Mouse (Mus musculus) liver, embryonic 12.5 days (tissue): Measurements from ENCODE around the gene Zdhhc14. TPM values are rescaled to one million over a fixed set of nuclear protein-coding genes. Genes with fewer than 3 reads are reported as not detected.
"Not testable (repeated sequence)": the region's sequence is repeated elsewhere in the genome, so short reads cannot be mapped to it uniquely, and the experiment has no call there.

Experiments used
- ATAC-seq: fragments of 200-750 bp; cut with Nextera tagmentation; 2 replicates; pipeline ENCODE4 v1.8.0; 2017; ENCODE audit warnings: moderate number of reproducible peaks, mild to moderate bottlenecking, moderate library complexity
- H3K27ac ChIP-seq: fragments of 300-500 bp; sonication (generic); 2 replicates; pipeline ENCODE4 v1.5.1; 2016; ENCODE audit warnings: mild to moderate bottlenecking
- H3K27me3 ChIP-seq: fragments of 300-500 bp; sonication (generic); replicated peaks from 2 replicates; pipeline ENCODE4 v1.6.1; 2016; ENCODE audit warnings: mild to moderate bottlenecking, moderate library complexity
- H3K36me3 ChIP-seq: fragments of 300-500 bp; sonication (generic); 2 replicates; pipeline ENCODE4 v1.6.1; 2016; ENCODE audit warnings: mild to moderate bottlenecking, moderate library complexity
- H3K4me1 ChIP-seq: fragments of 300-500 bp; sonication (generic); 2 replicates; pipeline ENCODE4 v1.6.1; 2016
- H3K4me2 ChIP-seq: fragments of 300-500 bp; sonication (generic); 2 replicates; pipeline ENCODE4 v1.6.1; 2016; ENCODE audit warnings: mild to moderate bottlenecking, moderate library complexity
- H3K4me3 ChIP-seq: fragments of 300-500 bp; sonication (generic); 2 replicates; pipeline ENCODE4 v1.5.1; 2016; ENCODE audit warnings: mild to moderate bottlenecking, moderate library complexity
- H3K9ac ChIP-seq: fragments of 300-500 bp; sonication (generic); 2 replicates; pipeline ENCODE4 v1.6.1; 2016; ENCODE audit warnings: mild to moderate bottlenecking, moderate library complexity
- H3K9me3 ChIP-seq: fragments of 300-500 bp; sonication (generic); replicated peaks from 2 replicates; pipeline ENCODE4 v1.6.1; 2016; ENCODE audit warnings: mild to moderate bottlenecking, moderate library complexity
- WGBS: fragments of 180-500 bp; shearing (Covaris S2); methylation state at CpG from one replicate; pipeline ENCODE4 v1.1.7; 2016; ENCODE audit not compliant: insufficient replicate concordance; 5-methylcytosine and 5-hydroxymethylcytosine counted together
- polyA plus RNA-seq: library from polyadenylated mRNA; unstranded; fragments of >200 nt; fragmentation: Nextera tagmentation; extraction: Ambion mirVana; gene quantifications from 2 replicates; pipeline ENCODE4 v1.2.1, GENCODE M21; 2016

Gene Zdhhc14
- polyA plus RNA-seq, 1 experiment from 2014 or later, result 10.6 TPM

DNA sequence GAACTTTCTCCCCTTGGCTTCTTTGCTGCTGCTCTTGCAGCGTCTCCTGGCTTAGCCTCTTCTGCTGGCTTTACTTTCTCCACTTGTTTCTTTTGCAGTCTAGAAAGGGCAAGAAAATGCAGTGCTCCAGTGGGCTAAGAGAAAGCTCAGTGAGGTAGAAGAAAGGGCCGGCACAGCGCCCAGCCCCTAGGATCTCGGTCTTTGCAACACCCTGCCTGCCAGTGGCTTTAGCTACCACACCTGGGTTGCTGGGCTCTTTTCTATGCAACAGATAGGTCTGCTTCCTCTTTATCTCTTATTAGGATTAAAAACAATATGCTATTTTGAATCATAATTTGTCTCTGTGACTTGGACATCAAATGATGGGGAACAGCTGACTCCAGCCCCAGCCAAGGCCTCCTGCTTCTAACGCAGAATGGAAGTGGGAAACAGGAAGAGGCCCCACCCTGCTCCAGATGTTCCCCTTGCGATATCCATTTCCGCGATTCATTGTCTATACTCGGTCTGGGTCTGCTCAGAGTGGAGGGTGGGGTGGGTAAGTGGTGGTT is 122.5 kb downstream of the Zdhhc14 start:
- H3K27me3 ChIP-seq, result no peaks in the 10 kb centered on the region
- H3K4me2 ChIP-seq, result peak overlapping the region; percentile 15; the same call in 1 of the 2 replicates
- no peak overlapping the region for H3K27ac ChIP-seq
- peak; percentile 75 for ATAC-seq
- no peak overlapping the region for H3K4me3 ChIP-seq
- 35% methylated on average over 9 of the region's 9 CpGs for WGBS
- peaks cover 22% of the 10 kb centered on the region for H3K4me1 ChIP-seq
- 0 out of 2 replicates have a peak overlapping the region, but pooled peaks have one; percentile 22 for H3K9ac ChIP-seq
- H3K36me3 ChIP-seq, result no peaks in the 10 kb centered on the region
- H3K9me3 ChIP-seq, result no peaks in the 10 kb centered on the region

DNA sequence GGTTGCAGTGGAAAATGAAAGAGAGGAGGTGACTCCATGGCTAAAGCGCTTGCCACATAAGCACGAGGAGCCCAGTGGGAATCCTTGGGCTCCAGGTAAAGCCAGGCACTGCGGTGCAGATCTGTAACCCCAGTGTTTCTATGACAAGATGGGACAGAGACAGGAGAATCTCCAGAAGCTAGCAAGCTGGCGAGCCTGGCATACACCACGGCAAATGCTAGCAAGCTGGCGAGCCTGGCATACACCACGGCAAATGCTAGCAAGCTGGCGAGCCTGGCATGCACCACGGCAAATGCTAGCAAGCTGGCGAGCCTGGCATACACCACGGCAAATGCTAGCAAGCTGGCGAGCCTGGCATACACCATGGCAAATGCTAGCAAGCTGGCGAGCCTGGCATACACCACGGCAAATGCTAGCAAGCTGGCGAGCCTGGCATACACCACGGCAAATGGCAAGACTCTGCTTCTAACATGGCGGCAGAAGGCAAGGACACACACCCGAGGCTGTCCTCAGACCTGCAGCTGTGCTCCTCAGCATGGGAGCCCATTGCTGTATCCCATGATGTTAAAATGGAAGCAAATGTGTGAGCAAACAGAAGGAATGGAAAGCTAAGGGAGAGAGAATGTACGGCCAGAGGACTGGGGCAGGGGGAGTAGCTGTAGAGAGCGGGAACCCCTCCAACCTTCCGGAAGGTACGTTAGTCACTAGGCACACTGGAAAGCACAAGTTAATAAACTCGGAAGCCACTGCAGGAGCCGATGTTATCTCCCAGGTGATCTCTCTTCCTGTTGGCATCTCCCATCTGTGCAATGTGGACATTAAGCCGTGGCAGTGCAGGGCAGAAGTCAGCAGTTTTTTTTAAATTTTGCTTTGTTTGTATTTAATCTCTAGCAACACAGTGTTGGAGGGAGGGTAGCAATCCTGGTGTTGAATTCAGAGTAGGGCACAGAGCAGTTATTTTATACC is 129.6 kb downstream of the Zdhhc14 start:
- H3K9ac ChIP-seq, result no peak overlapping the region
- H3K4me3 ChIP-seq, result no peak overlapping the region
- H3K4me1 ChIP-seq, result peaks cover 44% of the 10 kb centered on the region
- no peaks in the 10 kb centered on the region for H3K36me3 ChIP-seq
- no peaks in the 10 kb centered on the region for H3K9me3 ChIP-seq
- H3K27me3 ChIP-seq, result no peaks in the 10 kb centered on the region
- no peak overlapping the region for H3K27ac ChIP-seq
- 78% methylated on average over 25 of the region's 25 CpGs for WGBS
- no peak overlapping the region for H3K4me2 ChIP-seq
- no peak for ATAC-seq

DNA sequence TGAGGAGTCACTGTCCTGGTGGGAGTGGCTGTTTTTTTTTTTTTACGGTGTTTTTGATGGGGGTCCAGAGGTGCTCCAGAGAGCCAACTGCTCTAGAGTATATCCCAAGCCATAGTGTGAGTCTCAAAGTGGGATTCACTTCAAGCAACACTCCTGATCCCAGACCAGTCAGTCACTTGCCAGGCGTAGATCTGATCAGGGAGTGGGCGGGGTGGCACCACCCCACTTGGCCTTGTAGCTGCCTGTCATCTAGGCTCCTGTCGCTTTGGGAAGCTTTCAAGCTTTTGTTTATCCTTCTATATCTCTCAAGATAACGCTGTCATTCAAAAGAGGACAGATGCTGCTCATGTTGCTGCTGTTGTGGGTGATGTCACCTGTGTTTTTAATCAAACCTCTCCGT is 130.4 kb downstream of the Zdhhc14 start:
- Histone ChIP-seq H3K27me3 (no peaks in the 10 kb centered on the region), H3K4me1 (peaks cover 44% of the 10 kb centered on the region), H3K27ac (no peak overlapping the region), H3K4me2 (no peak overlapping the region), H3K9me3 (no peaks in the 10 kb centered on the region), H3K9ac (no peak overlapping the region), H3K36me3 (no peaks in the 10 kb centered on the region), H3K4me3 (no peak overlapping the region)
- 56% methylated on average over 6 of the region's 6 CpGs for WGBS
- no peak; the same call in 1 of the 2 replicates for ATAC-seq

DNA sequence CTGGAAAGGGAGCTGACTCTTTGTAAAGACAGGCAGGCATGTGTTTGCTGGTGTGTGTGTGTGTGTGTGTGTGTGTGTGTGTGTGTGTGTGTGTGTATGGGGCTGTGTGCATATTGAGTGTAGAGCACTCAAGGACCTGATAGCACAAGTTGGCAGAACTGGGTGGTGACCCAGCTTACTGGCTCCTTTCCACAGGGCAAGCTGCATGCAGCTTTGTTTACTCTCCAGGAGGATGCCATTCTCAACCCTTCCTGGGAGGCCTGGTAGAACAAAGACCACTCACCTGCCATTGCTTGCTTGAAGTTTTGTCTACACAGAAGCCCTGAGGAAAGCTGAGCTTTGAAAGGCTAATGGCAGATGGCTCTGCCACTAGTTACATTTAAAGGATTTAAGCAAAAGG is 130.8 kb downstream of the Zdhhc14 start:
- Histone ChIP-seq H3K27me3 (no peaks in the 10 kb centered on the region), H3K27ac (no peak overlapping the region), H3K4me2 (no peak overlapping the region), H3K36me3 (no peaks in the 10 kb centered on the region), H3K9me3 (no peaks in the 10 kb centered on the region), H3K4me1 (peaks cover 44% of the 10 kb centered on the region), H3K4me3 (no peak overlapping the region), H3K9ac (no peak overlapping the region)
- ATAC-seq, result no peak

DNA sequence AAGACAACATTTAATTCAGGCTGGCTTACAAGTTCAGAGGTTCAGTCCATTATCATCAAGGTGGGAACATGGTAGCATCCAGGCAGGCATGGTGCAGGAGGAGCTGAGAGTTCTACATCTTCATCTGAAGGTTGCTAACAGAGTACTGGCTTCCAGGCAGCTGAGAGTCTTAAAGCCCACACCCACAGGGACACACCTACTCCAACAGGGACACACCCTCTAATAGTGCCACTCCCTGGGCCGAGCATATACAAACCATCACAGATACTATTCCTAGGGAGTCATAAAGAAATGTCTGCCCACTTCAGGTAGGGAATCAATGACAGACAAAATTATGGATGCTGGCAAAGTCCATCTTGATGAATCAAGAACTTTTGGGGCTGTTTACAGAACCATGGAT is 132.5 kb downstream of the Zdhhc14 start:
- H3K27ac ChIP-seq, H3K27me3 ChIP-seq, H3K4me3 ChIP-seq, H3K36me3 ChIP-seq, H3K9ac ChIP-seq, H3K9me3 ChIP-seq: not testable (repeated sequence)
- Histone ChIP-seq H3K4me2 (peak overlapping the region; percentile 28), H3K4me1 (peaks cover 44% of the 10 kb centered on the region)
- 31% methylated on average over 1 of the region's 1 CpGs for WGBS
- ATAC-seq, result peak; percentile 81

DNA sequence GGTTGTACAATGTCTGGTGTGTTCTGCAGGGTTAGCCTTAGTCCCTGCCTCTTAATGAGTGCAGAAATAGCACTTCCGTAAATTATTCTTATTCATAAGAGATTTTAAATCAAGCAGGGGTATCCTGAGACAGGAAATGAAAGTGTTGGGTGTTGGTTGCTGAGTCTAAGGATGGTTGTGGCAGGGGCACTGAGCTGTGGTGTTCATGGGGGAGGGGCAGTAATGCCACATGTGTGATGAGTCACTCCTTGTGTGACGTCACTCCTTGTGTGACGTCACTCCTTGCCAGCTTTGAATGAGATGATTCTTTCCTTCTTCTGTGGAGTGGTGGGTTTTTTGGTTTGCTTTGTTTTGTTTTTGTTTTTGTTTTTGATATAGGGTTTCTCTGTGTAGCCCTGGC is 134.0 kb downstream of the Zdhhc14 start:
- ATAC-seq, result no peak
- Histone ChIP-seq H3K9me3 (no peaks in the 10 kb centered on the region), H3K9ac (no peak overlapping the region), H3K4me2 (no peak overlapping the region), H3K36me3 (no peaks in the 10 kb centered on the region), H3K4me1 (peaks cover 44% of the 10 kb centered on the region), H3K27ac (no peak overlapping the region), H3K27me3 (no peaks in the 10 kb centered on the region), H3K4me3 (no peak overlapping the region)
- WGBS, result 44% methylated on average over 3 of the region's 3 CpGs

DNA sequence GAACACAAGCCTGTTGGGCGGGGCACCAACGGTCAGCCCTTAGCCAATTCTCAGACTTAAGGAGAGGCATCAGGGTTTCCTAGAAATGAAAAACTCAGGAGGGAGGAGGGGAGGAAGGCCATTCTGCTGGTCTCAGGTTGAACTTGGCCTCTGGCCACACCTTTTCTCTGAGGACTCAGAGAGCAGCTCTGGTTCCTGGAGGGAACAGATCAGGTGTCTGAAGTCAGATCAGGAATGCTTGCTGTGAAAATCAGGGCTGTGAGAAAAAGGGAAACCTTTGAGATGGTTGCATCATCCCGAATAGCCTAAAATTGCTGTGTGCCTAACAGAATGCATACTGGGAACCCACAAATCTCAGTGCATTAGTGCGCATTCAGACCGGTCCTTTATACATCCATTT is 135.3 kb downstream of the Zdhhc14 start:
- Histone ChIP-seq H3K4me2 (no peak overlapping the region), H3K36me3 (no peaks in the 10 kb centered on the region), H3K4me1 (peaks cover 37% of the 10 kb centered on the region), H3K9ac (no peak overlapping the region), H3K4me3 (no peak overlapping the region), H3K27me3 (no peaks in the 10 kb centered on the region), H3K27ac (no peak overlapping the region), H3K9me3 (no peaks in the 10 kb centered on the region)
- 81% methylated on average over 5 of the region's 5 CpGs for WGBS
- no peak for ATAC-seq

DNA sequence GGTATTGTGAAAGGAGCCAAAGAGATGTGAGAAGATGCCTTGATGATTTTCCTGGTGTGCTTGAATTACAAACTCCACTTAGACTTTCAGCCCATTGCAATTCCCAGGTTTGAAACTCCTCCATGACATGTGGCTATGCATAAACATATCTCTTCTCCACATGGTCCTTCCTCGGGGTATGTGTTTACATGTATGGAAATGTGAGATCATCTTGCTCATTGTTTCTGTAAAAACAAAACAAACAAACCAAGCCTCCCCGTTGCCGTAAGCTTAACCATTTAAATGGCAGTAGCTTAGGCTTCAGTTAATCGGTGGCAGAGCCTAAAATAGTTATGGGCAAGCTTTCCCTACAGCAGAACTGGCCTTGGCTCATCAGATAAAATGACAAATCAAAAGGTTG is 137.3 kb downstream of the Zdhhc14 start:
- no peak overlapping the region for H3K4me3 ChIP-seq
- H3K36me3 ChIP-seq, result no peaks in the 10 kb centered on the region
- peaks cover 18% of the 10 kb centered on the region for H3K4me1 ChIP-seq
- no peaks in the 10 kb centered on the region for H3K9me3 ChIP-seq
- no peak overlapping the region for H3K27ac ChIP-seq
- no peak overlapping the region for H3K4me2 ChIP-seq
- no peak overlapping the region for H3K9ac ChIP-seq
- 74% methylated on average over 4 of the region's 4 CpGs for WGBS
- no peaks in the 10 kb centered on the region for H3K27me3 ChIP-seq
- ATAC-seq, result no peak

DNA sequence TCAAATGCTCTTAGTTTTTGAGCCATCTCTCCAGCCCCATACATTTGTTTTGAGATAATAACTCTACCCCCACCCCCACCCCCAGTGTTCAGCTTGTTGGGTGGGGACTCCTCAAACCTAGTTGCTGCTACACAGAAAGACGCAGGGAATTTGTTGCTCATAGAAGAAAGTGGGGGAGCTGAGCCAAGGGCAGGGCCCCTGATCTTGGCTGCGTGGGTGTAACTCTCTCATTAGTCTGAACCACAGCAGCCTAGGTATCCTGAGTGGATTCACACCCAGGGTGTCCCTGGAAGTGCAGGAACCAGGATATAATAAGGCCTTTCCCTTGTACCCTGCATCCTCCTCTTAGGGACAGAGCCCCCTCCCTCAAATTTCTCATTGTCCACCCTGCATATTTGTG is 142.9 kb downstream of the Zdhhc14 start:
- Histone ChIP-seq H3K27ac (no peak overlapping the region), H3K27me3 (no peaks in the 10 kb centered on the region), H3K9ac (no peak overlapping the region), H3K4me3 (no peak overlapping the region), H3K36me3 (peaks cover 1% of the 10 kb centered on the region; the same call in 1 of the 2 replicates), H3K9me3 (no peaks in the 10 kb centered on the region), H3K4me2 (no peak overlapping the region), H3K4me1 (no peaks in the 10 kb centered on the region)
- 58% methylated on average over 2 of the region's 2 CpGs for WGBS
- no peak for ATAC-seq

DNA sequence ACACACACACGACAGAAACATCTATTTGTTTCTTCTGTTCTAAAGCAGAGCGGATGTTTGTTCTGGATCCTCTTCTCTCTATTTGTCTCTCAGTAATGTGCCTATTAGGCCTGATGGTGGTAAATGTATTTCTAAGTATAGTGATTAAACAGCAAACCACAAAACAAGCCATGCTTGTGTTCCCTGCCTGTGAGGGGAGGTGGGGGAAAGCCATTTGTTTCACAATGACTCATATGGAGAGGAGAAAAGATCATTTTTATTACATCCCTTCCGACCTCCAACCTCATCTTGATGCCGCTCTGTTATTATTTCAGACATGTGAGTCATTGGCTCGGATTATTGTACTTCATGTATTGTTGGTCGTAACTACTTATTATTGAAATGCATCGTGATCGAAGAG is 149.1 kb downstream of the Zdhhc14 start:
- Histone ChIP-seq H3K9ac (no peak overlapping the region), H3K27ac (no peak overlapping the region)
- 87% methylated on average over 8 of the region's 8 CpGs for WGBS

DNA sequence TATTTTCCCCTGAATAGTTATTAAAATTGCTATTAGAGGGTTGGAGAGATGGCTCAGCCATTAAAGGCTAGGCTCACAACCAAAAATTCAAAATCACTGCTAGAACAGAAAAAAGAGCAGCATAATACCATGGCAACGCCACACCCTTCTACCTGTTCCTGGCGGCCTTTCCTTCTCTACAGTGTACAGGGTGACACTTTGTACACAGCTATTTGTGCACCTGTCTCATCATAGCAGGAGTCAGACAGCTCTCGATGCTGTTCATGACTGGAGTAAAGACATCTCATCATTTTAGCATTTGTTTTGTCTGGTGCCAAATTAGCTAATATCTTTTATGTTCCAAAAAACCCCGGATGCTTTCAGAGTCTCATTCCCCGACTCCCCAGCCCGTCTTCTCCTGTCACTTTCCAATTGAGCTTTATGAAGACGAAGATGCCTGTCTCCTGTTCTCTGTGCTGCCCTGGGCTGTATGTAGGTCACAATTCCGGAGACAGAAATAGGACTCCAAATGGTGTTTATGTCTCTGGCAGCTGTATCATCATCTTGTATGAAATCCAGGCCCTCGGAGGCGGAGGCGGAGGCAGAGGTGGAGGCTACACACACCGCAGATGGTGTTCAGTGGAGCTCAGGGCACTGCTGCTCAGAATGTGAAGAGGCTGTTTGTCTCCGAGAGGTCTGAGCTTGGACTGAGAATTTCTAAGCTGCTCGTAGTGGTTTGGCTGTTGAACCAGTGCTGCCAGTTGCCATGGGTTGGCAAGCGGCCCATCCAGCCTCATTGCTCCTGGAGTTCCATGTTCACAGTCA is 150.8 kb downstream of the Zdhhc14 start:
- Histone ChIP-seq H3K4me1 (no peaks in the 10 kb centered on the region), H3K4me2 (no peak overlapping the region), H3K36me3 (peaks cover 4% of the 10 kb centered on the region; the same call in 1 of the 2 replicates), H3K4me3 (no peak overlapping the region), H3K27ac (no peak overlapping the region), H3K9ac (no peak overlapping the region), H3K9me3 (no peaks in the 10 kb centered on the region), H3K27me3 (no peaks in the 10 kb centered on the region)
- WGBS, result 85% methylated on average over 15 of the region's 15 CpGs
- no peak for ATAC-seq

More for the DNA sequence above, 149.1 kb downstream of the Zdhhc14 start:
- H3K4me2 ChIP-seq, result no peak overlapping the region
- no peaks in the 10 kb centered on the region for H3K4me1 ChIP-seq
- peaks cover 4% of the 10 kb centered on the region; the same call in 1 of the 2 replicates for H3K36me3 ChIP-seq
- no peak overlapping the region for H3K4me3 ChIP-seq
- ATAC-seq, result no peak
- H3K9me3 ChIP-seq, result no peaks in the 10 kb centered on the region
- H3K27me3 ChIP-seq, result no peaks in the 10 kb centered on the region

DNA sequence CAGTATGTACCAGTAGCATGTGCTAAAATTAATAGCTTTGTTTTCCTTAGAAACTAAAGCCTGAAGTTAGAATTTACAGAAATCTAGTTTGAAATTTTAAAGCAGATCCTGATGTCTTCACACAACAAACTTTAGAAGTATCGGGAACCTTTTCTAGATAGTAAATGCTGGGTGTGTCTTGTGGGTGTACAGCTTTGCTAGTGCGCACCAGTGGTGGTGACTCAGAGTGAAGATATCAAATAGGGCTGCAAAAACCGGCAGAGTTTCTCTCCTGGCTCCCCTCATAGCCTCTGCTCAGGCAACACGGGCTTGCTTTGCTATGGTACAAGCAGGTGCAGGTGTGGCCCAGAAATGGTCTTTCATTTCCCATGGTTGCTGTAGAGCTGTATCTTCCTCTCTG is 157.8 kb downstream of the Zdhhc14 start:
- 0 out of 2 replicates have a peak, but pooled peaks cover 10% of the 10 kb centered on the region for H3K36me3 ChIP-seq
- H3K27me3 ChIP-seq, result no peaks in the 10 kb centered on the region
- ATAC-seq, result no peak
- H3K9ac ChIP-seq, result no peak overlapping the region
- H3K4me2 ChIP-seq, result no peak overlapping the region
- no peak overlapping the region for H3K27ac ChIP-seq
- H3K4me1 ChIP-seq, result no peaks in the 10 kb centered on the region
- H3K9me3 ChIP-seq, result no peaks in the 10 kb centered on the region
- 71% methylated on average over 4 of the region's 4 CpGs for WGBS
- no peak overlapping the region for H3K4me3 ChIP-seq
